Mouse (Mus musculus) forebrain, embryonic 13.5 days (tissue): ENCODE results near the gene D630003M21Rik. TPM values are rescaled to one million over a fixed set of nuclear protein-coding genes. Genes with fewer than 3 reads are reported as not detected.

Experiments used
- microRNA-seq: library from miRNA; unstranded; fragments of <30 nt; microRNA quantifications from one replicate; pipeline ENCODE4, GENCODE M21; 2016
- polyA plus RNA-seq: library from polyadenylated mRNA; unstranded; fragments of >200 nt; fragmentation: Nextera tagmentation; extraction: Ambion mirVana; gene quantifications from 2 replicates; pipeline ENCODE4 v1.2.1, GENCODE M21; 2015

The D630003M21Rik gene
- polyA plus RNA-seq, 1 experiment from 2014 or later: 2.3 TPM

Small RNAs within 50 kb of the gene (microRNA-seq; reads per million reads assigned to microRNA genes)
- gene Mir7685: not detected

Other genes starting within 250 kb of the D630003M21Rik start
- gene Tti1, start 200.8 kb downstream of the D630003M21Rik start, polyA plus RNA-seq: 21.0 and 25.9 TPM in 2 replicates
- 51.3 and 54.2 TPM in 2 replicates for gene Rprd1b, start 200.7 kb downstream of the D630003M21Rik start, polyA plus RNA-seq
- gene Tgm2, start 82.8 kb downstream of the D630003M21Rik start, polyA plus RNA-seq: 3.9 and 4.7 TPM in 2 replicates
- gene Bpi, start 28.9 kb upstream of the D630003M21Rik start, polyA plus RNA-seq: not detected in 2 replicates
- 0.53 and 0.92 TPM in 2 replicates for gene Lbp, start 77.3 kb upstream of the D630003M21Rik start, polyA plus RNA-seq
- gene Snhg11, start 146.4 kb upstream of the D630003M21Rik start, polyA plus RNA-seq: 56.7 and 73.0 TPM in 2 replicates
- 20.4 and 22.3 TPM in 2 replicates for gene Ralgapb, start 180.6 kb upstream of the D630003M21Rik start, polyA plus RNA-seq